Mouse (Mus musculus) CD4-positive, CD25-positive, alpha-beta regulatory T cell, adult 2 months (primary cell): ENCODE measurements around the gene Zdhhc20.
"Not testable (repeated sequence)": the region's sequence is repeated elsewhere in the genome, so short reads cannot be mapped to it uniquely, and the experiment has no call there.

Experiments
- DNase-seq: peaks from one replicate; pipeline ENCODE4 v3.0.0-alpha.2; 2012; ENCODE audit warnings: low read depth, low spot score

The Zdhhc20 gene

DNA sequence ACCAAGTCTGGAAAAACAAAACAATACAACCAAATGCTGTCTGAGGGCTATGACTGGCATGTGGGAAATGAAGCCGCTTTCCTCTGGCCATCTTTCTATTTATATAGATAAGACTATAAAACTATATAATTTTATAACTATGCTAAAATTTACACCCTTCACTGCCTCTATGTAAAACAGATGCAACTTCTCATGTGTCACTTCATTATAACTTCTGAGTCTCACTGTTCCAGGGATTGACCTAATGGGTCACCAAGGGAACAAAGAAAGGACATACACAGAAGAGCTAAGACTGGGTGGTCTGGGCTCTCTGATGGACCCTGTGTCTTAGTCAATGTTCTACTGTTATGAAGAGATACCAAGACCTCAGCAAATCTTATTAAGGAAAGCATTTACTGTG is 2.9 kb upstream of the Zdhhc20 start:
- DNase-seq = no peak

DNA sequence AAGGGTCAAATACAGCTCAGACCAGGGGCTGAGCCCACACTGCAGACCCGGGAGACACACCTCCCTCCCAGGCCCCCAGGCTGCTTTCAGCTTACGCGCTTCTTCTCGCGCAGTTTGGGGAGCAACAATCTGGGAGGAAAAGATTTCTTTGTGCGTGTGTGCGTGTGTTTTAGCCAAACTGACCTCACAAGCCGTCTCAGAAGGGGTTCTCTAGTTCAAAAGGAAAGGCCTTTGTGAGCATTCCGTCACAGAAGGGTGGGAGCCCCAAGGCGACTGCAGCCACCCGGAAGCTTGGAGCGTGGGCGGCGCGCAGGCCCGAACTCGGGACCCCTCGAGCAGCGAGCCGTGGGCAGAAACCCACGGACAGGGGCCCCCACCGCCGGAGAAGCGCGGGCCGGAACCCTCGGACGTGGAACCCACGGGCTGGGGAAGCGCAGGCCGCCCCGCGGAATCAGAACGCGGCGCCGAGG is 500 bp downstream of the Zdhhc20 start:
- peak; percentile 69 for DNase-seq

DNA sequence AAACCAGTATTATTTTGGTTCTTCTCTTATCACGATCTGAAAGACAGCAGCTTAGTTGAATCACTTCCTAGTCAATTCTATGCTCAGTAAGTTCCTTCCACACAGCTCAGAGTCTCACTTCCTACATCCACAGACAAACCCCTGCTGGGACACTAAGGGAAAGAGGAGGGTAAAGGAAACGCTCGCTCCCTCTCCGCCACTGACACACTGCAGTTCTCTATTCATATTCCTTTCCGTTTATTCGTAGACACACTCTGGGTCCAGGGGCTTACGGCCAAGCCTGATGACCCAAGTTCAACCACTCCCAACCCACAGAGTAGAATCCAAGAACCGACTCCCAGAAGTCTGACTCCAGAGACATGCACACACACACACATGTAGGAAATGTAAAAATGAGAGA is 2.9 kb downstream of the Zdhhc20 start:
- DNase-seq = peak; percentile 28

DNA sequence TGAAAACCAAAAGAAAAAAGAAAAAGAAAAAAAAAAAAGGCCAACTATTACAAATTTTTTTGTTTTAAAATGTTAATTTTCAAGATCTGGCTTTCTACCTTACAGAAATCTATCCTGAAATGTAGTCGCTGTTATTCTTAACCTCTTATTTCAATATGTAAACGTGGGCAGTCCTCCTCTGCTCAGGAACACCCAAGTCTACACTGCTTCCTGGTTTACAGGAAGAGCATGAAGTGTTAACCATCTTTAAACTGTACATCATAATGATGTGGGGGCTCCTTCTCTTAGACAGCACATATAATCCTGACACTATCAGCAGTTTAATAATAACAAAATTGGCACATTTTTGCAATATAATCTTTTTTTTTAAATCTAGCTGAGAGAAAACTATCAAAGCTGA is 4.0 kb downstream of the Zdhhc20 start:
- peak; percentile 58 for DNase-seq

DNA sequence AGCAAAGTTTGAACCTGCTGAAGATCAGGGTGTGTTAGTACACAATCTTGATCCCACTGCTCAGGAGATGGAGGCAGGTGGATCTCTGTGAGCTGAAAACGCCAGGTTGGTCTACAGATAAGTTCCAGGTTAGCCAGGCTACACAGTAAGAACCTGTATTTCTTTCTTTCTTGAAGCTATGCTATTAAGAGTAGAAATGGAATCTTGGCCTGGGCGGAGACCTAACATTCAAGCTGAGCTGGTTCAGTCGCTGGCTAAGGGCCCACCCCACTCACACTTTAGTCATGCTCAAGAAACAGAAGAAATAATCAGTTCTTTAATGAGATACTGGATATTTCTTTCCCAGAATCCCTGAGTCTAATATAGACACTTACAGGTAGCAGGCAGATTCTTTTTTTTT is 6.7 kb downstream of the Zdhhc20 start:
- DNase-seq = no peak

DNA sequence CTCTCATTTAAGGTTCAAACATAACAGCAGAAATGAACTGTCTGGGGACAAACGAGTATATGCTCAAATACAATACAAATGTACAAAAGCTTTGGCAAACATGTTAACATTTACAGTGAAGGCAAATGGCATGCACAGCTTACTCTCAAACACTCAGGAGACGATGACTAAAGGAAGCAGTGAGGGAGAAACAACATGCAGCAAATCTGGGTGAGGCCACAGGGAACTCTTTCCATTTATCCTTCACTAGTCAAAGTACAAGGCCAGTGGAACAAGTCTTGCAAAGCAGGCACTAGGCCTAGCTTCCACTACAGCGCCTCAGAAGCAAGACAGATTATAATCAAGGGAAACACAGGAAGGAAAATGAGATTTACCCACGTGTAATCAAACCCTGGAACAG is 7.4 kb downstream of the Zdhhc20 start:
- no peak for DNase-seq

DNA sequence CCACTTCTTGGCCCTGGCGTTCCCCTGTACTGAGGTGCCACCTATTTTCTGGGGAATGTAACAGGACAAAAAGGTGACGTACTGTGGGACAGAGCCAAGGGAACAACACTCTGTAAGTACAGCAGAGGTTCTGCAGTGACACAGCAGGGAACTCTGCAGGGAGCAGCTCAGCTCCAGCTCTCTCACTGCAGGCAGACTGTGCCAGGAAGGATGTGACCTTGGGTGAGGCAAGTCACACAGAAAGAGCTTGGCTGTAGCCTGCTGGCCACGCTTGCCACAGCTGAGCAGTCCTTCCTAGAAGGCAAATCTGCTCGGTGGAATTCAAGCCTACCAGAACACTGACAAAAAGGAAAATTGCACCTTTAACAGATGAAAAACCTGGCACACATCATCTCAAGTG is 8.3 kb downstream of the Zdhhc20 start:
- no peak for DNase-seq

DNA sequence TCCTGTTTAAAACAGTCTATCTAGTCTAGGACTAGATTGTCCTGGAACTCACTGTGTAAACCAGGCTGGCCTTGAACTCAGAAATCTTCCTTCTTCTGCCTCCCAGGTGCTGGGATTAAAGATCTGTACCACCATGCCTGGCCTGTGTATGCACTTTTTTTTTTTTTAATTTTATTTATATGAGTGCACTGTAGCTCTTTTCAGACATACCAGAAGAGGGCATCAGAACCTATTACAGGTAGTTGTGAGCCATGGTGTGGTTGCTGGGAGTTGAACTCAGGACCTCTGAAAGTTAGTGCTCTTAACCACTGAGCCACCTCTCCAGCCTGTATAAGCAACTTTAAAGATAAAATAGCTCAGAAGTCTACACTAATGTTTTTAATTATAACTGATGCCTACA is 9.0 kb downstream of the Zdhhc20 start:
- peak; percentile 41 for DNase-seq

DNA sequence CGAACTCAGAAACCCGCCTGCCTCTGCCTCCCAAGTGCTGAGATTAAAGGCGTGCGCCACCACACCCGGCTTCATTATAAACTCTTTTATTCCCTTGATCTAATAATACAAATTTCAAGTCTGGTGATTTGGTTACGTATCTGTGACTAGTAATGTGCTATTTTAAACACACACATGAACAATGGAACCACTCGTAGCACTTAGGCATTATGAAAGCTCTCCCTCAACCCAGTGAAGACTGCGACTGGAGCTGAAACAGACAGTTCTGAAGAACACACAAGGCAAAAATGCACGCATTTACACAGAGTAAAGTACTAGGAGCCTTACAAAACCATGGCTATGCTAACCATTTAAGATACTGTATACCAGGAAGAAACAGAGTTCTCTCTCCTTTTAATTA is 12.2 kb downstream of the Zdhhc20 start:
- DNase-seq = no peak

DNA sequence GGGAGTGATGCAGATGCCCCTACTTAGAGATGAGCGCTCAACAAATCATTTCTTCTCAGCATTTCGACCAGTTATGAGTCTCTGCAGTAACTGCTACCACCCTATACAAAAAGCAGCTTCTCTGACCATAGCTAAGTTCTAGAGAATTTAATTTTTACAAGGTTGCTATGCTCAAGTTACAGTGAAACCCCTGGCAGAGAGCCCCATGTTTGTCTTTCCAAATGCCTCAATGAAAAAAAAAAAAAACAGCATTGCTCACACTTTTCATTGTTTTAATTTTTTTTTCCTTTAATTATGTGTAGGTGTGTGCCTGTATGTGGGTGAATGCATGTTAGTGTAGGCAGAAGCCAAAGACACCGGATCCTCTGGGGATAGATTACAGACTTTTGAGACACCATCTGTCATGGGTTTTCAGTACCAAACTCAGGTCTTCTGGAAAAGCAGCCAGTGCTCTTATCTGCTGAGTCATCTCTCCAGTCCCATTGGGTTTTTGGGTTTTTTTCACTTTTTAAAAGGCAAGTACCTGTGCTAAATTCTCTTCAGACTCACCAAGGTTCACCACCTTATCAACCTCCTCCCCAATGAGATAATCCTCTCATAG is 23.3 kb downstream of the Zdhhc20 start:
- DNase-seq = no peak

DNA sequence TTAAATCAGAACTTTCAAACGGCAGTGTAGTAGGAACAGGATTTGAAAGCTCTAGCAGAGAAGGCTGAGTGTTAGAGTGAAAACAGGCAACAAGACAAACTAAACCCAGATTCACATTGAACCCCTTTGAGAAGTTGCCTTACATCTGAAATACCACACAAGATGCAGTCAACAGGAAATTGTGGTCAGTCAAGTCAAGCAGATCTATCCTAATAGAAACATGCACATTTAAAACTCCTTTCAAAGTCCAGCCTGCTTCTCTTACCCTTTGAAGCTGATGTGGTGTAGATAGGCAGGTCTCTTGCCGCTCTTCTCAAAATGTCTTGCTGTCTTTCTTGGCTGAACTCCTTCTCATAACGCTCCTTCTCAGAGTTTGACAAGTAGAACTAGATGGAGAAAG is 24.8 kb downstream of the Zdhhc20 start:
- peak; percentile 61 for DNase-seq

DNA sequence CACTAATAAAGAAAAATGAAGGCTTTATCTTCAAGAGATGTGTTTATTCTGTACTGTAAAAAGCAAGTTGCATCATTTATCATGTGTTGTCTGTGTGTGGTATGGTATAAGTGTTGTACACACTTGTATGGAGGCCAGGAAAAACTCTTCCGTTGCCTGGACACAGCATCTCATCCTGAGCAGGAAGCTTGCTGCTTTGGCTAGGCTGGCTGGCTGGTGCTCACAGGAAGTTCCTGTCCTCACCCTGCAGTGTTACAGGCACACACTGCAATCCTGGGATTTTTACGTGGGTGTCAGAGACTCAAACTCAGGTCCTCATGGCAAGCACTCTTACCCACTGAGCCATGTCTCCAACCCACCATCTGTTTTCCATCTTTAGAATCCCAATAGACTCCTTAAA is 26.9 kb downstream of the Zdhhc20 start:
- no peak for DNase-seq

DNA sequence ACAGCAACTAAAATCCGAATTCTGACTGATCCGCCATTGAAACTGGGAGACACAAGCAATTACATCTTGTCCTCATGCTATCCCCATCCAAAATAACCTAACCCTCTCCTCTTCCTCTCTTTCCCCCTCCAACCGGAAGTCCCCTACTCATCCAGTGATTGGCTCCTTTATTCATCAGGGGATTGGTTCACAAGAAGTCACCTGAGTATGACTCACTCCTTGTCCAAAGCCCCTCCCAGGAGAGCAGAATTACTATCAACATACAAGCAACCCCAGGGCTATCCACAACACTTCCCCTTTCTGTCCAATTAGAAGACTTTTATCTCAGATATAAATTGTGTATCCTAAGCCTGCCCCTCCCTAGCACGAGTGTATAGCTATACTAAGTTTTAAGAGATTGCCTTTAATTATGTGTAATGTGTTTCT is 28.1 kb downstream of the Zdhhc20 start:
- no peak for DNase-seq

DNA sequence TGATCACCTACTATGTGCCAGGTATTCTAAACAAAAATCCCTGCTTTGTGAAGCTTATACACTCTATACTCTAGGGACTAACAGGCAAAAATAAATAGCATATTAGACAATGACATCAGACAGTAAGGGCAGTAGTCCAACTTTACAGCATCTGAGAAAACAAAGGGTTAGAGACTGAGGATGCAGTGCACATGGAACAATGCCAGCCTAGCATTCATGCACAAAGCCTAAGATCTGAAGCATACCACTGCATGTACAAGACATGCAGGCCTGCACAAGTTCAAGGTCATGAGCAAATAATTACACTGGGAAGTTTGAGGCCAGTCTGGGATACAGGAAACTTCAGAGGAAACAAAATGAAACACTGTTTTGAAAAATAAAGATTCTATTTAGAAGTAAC is 30.6 kb downstream of the Zdhhc20 start:
- no peak for DNase-seq

DNA sequence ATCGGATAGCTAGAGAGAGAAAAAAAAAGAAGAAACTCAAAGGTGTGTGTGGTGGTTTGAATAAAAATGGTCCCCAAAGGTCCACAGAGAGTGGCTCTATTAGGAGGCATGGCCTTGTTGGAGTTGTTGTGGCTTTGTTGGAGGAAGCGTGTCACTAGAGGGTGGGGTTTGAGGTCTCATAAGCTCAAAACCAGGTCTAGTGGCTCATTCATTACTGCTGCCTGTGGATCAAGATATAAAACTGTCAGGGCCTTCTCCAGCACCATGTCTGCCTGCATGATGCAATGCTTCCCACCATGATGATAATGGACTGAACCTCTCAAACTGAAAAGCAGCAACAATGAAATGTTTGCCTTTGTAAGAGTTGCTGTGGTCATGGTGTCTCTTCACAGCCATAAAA is 31.5 kb downstream of the Zdhhc20 start:
- no peak for DNase-seq

DNA sequence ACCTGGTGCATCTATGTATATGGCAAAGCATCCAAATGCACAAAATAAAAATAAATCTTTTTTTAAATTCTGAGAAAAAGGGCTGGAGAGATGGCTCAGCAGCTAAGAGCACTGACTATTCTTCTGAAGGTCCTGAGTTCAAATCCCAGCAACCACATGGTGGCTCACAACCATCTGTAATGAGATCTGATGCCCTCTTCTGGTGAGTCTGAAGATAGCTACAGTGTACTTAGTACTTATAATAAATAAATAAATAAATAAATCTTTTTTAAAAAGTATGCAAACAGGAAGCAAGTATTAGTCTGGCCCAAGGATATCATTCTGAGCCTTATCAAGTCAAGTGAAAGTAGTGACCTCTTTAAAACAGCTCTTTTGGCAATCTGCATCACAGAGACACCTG is 34.0 kb downstream of the Zdhhc20 start:
- DNase-seq = not testable (repeated sequence)

DNA sequence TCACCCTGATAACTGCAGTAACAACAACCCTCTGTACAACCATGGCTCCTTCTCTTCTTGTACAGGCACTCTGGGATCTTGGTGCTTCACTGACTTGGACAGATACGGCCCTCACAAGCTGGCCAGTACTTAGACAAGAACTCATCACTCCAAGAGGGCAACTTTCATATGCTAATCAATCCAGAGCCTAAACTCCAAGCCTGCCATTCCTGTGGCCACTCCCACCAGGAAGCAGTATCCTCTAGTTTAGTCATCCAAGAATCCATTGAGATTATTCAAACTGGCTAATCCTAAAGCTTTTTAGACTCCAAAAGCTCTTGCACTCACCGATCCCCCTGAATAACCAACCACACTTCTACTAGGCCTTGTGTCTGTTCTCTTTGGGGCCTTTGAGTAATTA is 37.1 kb downstream of the Zdhhc20 start:
- no peak for DNase-seq

DNA sequence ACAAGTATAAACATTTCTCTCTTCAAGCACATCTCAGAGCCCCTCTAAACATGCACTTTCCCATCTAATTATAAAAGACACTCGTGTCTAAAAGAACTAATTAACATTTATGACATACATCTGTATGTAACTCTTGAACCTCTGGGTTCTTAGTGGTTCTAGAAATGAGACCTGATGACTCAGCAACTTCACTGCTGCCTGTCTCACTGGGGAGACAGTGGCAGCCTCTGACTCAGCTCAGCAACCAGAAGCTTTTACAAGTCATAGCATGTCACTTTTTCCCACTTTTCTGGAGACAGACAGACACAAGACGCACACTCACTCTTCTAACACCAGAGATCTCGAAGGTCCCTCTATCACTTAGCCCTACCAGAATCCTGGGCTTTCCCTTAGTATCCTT is 39.7 kb downstream of the Zdhhc20 start:
- no peak for DNase-seq

DNA sequence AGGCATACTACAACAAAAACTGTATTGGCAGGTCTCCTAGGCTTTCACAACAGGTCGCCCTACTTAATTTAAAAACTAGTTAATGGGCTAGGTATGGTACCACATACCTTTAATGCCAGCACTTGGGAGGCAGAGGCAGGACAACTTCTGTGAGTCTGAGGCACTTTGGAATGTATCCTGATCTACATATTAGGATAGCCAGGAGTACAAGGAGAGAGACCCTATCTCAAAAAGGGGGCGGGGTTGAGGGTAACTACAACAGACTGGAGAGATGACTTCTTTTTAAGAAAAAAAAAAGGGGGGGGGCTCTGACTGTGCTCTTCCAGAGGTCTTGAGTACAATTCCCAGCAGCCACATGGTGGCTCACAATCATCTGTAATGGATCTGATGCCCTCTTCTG is 41.4 kb downstream of the Zdhhc20 start:
- no peak for DNase-seq

DNA sequence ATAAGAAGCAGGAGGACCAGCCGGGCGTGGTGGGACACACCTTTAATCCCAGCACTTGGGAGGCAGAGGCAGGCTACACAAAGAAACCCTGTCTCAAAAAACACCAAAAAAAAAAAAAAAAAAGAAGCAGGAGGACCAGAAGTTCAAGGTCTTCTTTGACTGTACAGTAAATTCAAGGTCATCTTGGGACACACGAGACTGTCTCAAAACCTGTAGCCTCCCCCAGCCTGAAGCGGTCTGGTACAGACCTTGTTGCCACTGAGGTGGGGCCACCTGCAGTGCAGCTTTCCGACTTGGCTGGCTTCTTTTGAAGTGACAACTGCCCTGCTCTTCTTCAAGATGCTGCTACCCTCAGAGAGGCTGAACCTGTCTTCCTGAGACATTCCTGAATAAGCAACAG is 42.0 kb downstream of the Zdhhc20 start:
- not testable (repeated sequence) for DNase-seq

DNA sequence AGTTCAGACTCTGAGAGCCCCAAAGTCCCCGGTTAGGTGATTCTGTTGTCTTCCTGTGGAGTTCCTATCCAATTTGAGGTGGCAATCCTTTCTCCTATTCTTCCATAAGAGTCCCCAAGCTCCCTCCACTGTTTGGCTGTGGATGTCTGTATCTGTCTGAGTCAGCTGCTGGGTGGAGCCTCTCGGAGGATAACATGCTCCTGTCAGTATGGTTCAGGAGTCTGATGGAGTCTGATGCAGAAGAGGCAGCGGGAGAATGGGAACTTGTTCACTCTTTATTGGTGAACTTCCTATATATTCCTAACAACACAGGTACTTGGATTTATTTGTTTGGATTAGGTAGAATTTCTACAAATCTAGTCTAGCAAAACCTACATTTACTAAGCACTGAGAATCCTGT is 45.5 kb downstream of the Zdhhc20 start:
- no peak for DNase-seq

DNA sequence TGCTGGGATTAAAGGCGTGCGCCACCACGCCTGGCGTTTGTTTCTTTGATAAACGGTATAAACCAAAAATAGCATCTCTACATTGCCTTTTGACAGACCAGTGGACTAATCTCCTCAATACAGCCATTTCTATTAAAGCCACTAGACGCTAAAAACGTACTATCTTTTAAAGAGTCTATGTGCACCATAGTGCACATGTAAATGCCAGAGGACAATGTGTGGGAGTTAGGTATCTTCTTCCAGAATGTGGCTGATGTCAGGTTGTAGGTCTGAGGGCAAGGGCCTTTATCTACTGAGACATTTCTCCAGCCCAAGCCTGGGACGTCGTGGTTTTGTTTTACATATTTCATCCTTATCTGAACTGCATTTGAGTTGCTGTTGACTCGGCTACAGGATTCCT is 54.9 kb downstream of the Zdhhc20 start:
- no peak for DNase-seq

DNA sequence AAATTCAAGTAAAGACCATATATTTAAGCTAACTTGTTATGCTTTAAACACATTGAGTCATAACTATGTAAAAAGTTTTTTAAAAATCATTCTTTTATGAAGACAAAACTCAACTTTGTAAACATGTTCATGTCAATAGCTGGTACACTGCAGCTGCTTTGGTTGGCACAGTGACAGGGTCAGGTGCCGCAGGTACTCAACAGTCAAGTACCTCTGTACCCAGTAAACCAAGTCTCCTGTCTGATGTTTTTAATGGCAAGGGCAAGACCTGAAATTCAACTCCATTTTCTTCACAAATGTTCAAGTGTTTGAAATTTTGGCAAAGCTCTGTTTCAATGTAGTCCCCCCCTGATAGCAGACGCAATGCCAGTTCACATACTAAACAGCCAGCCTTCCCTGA is 56.5 kb downstream of the Zdhhc20 start:
- DNase-seq = no peak

DNA sequence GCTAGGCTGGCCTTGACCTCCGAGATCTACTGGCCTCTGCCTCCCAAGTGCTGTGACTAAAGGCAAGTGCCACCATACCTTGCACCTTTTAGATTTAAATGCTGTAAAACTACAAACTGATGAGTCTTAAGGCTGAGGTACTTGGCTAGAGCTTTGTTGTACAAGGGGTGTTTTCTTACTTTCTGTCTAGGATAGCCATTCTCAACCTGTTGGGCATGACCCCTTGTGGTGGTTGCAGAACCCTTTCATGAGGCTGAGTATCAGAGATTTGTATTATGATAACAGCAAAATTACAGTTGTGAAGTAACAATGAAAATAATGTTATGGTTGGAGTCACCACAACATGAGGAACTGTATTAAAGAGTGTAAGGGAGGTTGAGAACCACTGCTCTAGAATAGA is 62.8 kb downstream of the Zdhhc20 start:
- peak; percentile 42 for DNase-seq
